Comparison of ENCODE assay signal across 11 mouse cellular contexts in the genomic region with DNA sequence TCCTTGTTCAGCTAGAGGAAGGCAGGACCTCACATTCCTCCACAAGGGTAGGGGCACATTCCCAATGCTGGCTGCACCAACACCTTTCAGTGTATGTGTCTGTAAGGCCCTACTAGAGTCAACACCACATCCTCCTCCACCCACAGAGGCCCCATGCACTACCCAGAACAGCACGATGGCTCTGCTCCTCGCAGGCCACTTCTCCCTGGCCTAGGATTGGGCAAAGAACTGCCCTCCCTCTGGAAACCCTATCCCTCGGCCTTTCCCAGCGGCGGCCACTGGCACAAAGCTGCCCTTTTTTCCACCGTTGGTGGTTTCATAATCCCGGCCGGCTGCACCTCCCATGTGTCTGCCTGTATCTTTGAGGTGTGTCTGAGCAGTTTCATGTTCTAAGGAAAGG. TPM values are rescaled to one million over a fixed set of nuclear protein-coding genes. Genes with fewer than 3 reads are reported as not detected.
DNase-seq lines count a peak whose midpoint lies in the region; ATAC-seq and TF ChIP-seq lines count a peak whose summit lies in the region.
"Had no signal": no experiment of that assay in that cellular context is flagged by ENCODE, and none has a peak within 500 bp of the region (broad histone marks: within the 10 kb centered on the region; RNA-seq: fewer than 3 reads in every experiment).

No protein-coding gene starts in this region.

- no peak overlapping the region for H3K27ac ChIP-seq in kidney, adult 2 months (ENCODE audit: insufficient read depth, low read depth, low read length)
- 0 out of 2 replicates have a peak overlapping the region, but pooled peaks have one; percentile 12 for H3K27ac ChIP-seq in intestine, embryonic 14.5 days (ENCODE audit: low read depth)
- H3K27ac ChIP-seq in small intestine, adult 2 months (ENCODE audit: insufficient read depth, low read depth, low read length): peak overlapping the region; percentile 6
- H3K27ac ChIP-seq in forebrain, embryonic 14.5 days (ENCODE audit: low read depth, low read length): no peak overlapping the region
- H3K27ac ChIP-seq: hindbrain, embryonic 15.5 days had no signal

- no peak for TF ChIP-seq CTCF in kidney, adult 2 months (conservative IDR thresholded peaks at IDR 0.05; ENCODE audit: insufficient read depth, insufficient read length, low read depth, low read length)
- no peak for TF ChIP-seq CTCF in small intestine, adult 2 months (IDR thresholded peaks at IDR 0.05; ENCODE audit: extremely low read depth, insufficient read length, insufficient replicate concordance, low read depth, low read length)

- no peak overlapping the region for H3K9ac ChIP-seq in intestine, embryonic 14.5 days (ENCODE audit: low read length)
- no peak overlapping the region; the same call in 1 of the 2 replicates for H3K9ac ChIP-seq in forebrain, embryonic 14.5 days (ENCODE audit: low read length)
- H3K9ac ChIP-seq: hindbrain, embryonic 15.5 days had no signal

- TF ChIP-seq POLR2A in kidney, adult 2 months (IDR thresholded peaks at IDR 0.05; ENCODE audit: low read depth, low read length): no peak
- no peak for TF ChIP-seq POLR2A in small intestine, adult 2 months (IDR thresholded peaks at IDR 0.05; ENCODE audit: low read depth, low read length)

- no peaks in the 10 kb centered on the region for H3K27me3 ChIP-seq in kidney, adult 2 months (replicated peaks; ENCODE audit: control insufficient read depth, insufficient read depth, low read length)
- H3K27me3 ChIP-seq in intestine, embryonic 14.5 days (replicated peaks; ENCODE audit: control insufficient read depth, insufficient read depth, low read length): no peaks in the 10 kb centered on the region
- no peaks in the 10 kb centered on the region for H3K27me3 ChIP-seq in small intestine, adult 2 months (ENCODE audit: control insufficient read depth, insufficient read depth, low read length)
- no peaks in the 10 kb centered on the region for H3K27me3 ChIP-seq in forebrain, embryonic 14.5 days (replicated peaks; ENCODE audit: control insufficient read depth, insufficient read depth, low read length)
- H3K27me3 ChIP-seq: hindbrain, embryonic 15.5 days had no signal

- H3K4me2 ChIP-seq in intestine, embryonic 14.5 days (ENCODE audit: low read length): no peak overlapping the region
- H3K4me2 ChIP-seq in forebrain, embryonic 14.5 days (ENCODE audit: low read length): no peak overlapping the region
- H3K4me2 ChIP-seq: hindbrain, embryonic 15.5 days; midbrain, embryonic 11.5 days had no signal

- DNase-seq in kidney, postnatal 10 days: peak; percentile 28
- DNase-seq in kidney, adult 2 months: no peak
- peak; percentile 76 for DNase-seq in gastrocnemius, adult 18-20 months (ENCODE audit: low spot score)
- no peak for DNase-seq in intestine, embryonic 14.5 days (ENCODE audit: low spot score)
- no peak for DNase-seq in urinary bladder, postnatal 4 days (ENCODE audit: low spot score in 2 of 2)
- DNase-seq in forebrain, embryonic 14.5 days (ENCODE audit: low spot score): no peak
- DNase-seq in layer of hippocampus, adult 9-10 months (ENCODE audit: low spot score): no peak

- no peaks in the 10 kb centered on the region for H3K9me3 ChIP-seq in intestine, embryonic 14.5 days (ENCODE audit: control insufficient read depth, low read length)
- no peaks in the 10 kb centered on the region for H3K9me3 ChIP-seq in forebrain, embryonic 14.5 days (replicated peaks; ENCODE audit: control insufficient read depth, low read length)
- H3K9me3 ChIP-seq: hindbrain, embryonic 15.5 days had no signal

- no peaks in the 10 kb centered on the region for H3K36me3 ChIP-seq in kidney, adult 2 months (ENCODE audit: control insufficient read depth, insufficient read depth, low read length)
- peaks cover 49% of the 10 kb centered on the region for H3K36me3 ChIP-seq in intestine, embryonic 14.5 days (ENCODE audit: control insufficient read depth, insufficient read depth, low read length)
- H3K36me3 ChIP-seq in small intestine, adult 2 months (ENCODE audit: control insufficient read depth, insufficient read depth, low read length): no peaks in the 10 kb centered on the region
- H3K36me3 ChIP-seq in forebrain, embryonic 14.5 days (ENCODE audit: control insufficient read depth, insufficient read depth, low read length): peaks cover 72% of the 10 kb centered on the region

- WGBS in kidney, adult 2 months: 50% methylated on average over 8 of the region's 8 CpGs
- 59% methylated on average over 8 of the region's 8 CpGs for WGBS in intestine, embryonic 14.5 days
- 13% methylated on average over 8 of the region's 8 CpGs for whole genome bisulfite sequencing in small intestine, adult 2 months
- 52% methylated on average over 8 of the region's 8 CpGs for WGBS in forebrain, embryonic 14.5 days

- no peak for ATAC-seq in intestine, embryonic 14.5 days (replicated peaks; ENCODE audit: low FRiP score, low TSS enrichment, low read depth)
- ATAC-seq in forebrain, embryonic 14.5 days: no peak

- H3K4me3 ChIP-seq in kidney, adult 2 months (ENCODE audit: insufficient read depth, low read depth, low read length): no peak overlapping the region
- H3K4me3 ChIP-seq in intestine, embryonic 14.5 days (ENCODE audit: low read depth, low read length): no peak overlapping the region
- no peak overlapping the region for H3K4me3 ChIP-seq in small intestine, adult 2 months (ENCODE audit: low read depth, low read length)
- no peak overlapping the region for H3K4me3 ChIP-seq in forebrain, embryonic 14.5 days (ENCODE audit: low read depth, low read length)
- H3K4me3 ChIP-seq: hindbrain, embryonic 15.5 days had no signal

- H3K4me1 ChIP-seq in kidney, adult 2 months (ENCODE audit: control insufficient read depth, insufficient read depth, low read length): peaks cover 12% of the 10 kb centered on the region
- H3K4me1 ChIP-seq in intestine, embryonic 14.5 days (replicated peaks; ENCODE audit: control insufficient read depth, insufficient read depth, low read length): peaks cover 39% of the 10 kb centered on the region
- peaks cover 39% of the 10 kb centered on the region for H3K4me1 ChIP-seq in small intestine, adult 2 months (ENCODE audit: control insufficient read depth, insufficient read depth, insufficient read length, low read length)
- peaks cover 6% of the 10 kb centered on the region; the same call in 1 of the 2 replicates for H3K4me1 ChIP-seq in forebrain, embryonic 14.5 days (ENCODE audit: control insufficient read depth, insufficient read depth, low read length)

RNA-seq across cellular contexts. Expression of a gene that starts 46.8 kb away (rescaled TPM):
- polyA plus RNA-seq in kidney, adult 2 months (2012; rRNA removed): 24.8 and 27.0 TPM in 2 replicates
- total RNA-seq in gastrocnemius, adult 18-20 months (2021): 10 to 100 TPM; 42.4 to 43.3 TPM
- 52.3 and 52.8 TPM in 2 replicates for polyA plus RNA-seq in intestine, embryonic 14.5 days (2014; fragmentation: Nextera tagmentation; extraction: Ambion mirVana)
- 8.3 and 19.7 TPM in 2 replicates for polyA plus RNA-seq in small intestine, adult 2 months (2012; rRNA removed)
- polyA plus RNA-seq in forebrain, embryonic 14.5 days (2014; fragmentation: Nextera tagmentation; extraction: Ambion mirVana): 9.6 and 10.9 TPM in 2 replicates

RNA-seq across cellular contexts. Expression of a gene that starts 47.0 kb away (rescaled TPM):
- polyA plus RNA-seq in kidney, adult 2 months (2012; rRNA removed): 468 and 516 TPM in 2 replicates
- under 1 TPM in 1 of 2 experiments, not detected in 1; 0.62 TPM for total RNA-seq in gastrocnemius, adult 18-20 months (2021)
- polyA plus RNA-seq in intestine, embryonic 14.5 days (2014; fragmentation: Nextera tagmentation; extraction: Ambion mirVana): 0.34 TPM in 1 of 2 replicates, not detected in the other
- polyA plus RNA-seq in small intestine, adult 2 months (2012; rRNA removed): 32.1 and 46.4 TPM in 2 replicates
- polyA plus RNA-seq in forebrain, embryonic 14.5 days (2014; fragmentation: Nextera tagmentation; extraction: Ambion mirVana): not detected in 2 replicates
- total RNA-seq: MEL had no signal
- polyA plus RNA-seq: hindbrain, embryonic 15.5 days; midbrain, embryonic 11.5 days had no signal

Comparison
In these comparisons a context has a peak if more than half of its experiments do, and no peak if none do; other contexts are left out.
1. DNase-seq: peak in kidney, postnatal 10 days (single experiment) and gastrocnemius, adult 18-20 months (single experiment); none in kidney, adult 2 months (single experiment), intestine, embryonic 14.5 days (single experiment), urinary bladder, postnatal 4 days (0 of 2), forebrain, embryonic 14.5 days (single experiment) and layer of hippocampus, adult 9-10 months (single experiment).
2. H3K27ac ChIP-seq: peak in intestine, embryonic 14.5 days (single experiment) and small intestine, adult 2 months (single experiment); none in kidney, adult 2 months (single experiment) and forebrain, embryonic 14.5 days (single experiment).
3. RNA of a gene that starts 47.0 kb away (polyA plus RNA-seq): 468 to 516 TPM in kidney, adult 2 months and 32.1 to 46.4 TPM in small intestine, adult 2 months; 0.34 TPM in intestine, embryonic 14.5 days and not detected in forebrain, embryonic 14.5 days; every median in the first group is over 10 times any median in the second.